Mouse (Mus musculus): ENCODE results near the gene Lrfn1.
A peak's percentile ranks its signal among the peaks of the same experiment; 100 is the strongest.

Gene Lrfn1

GRCm38 (mm10) chr7:28451531-28452360 lies at the start of gene Lrfn1:
Lrfn1 (plus strand) TSS chr7:28451980.
- DNase-seq (ENCODE audit: low spot score in 2 of 2): no peak

- DNase-seq (ENCODE audit: low spot score in 2 of 2): peak; percentile 19 to 61
Measured at GRCm38 (mm10) chr7:28410841-28411475, 40.8 kb upstream of the Lrfn1 start.

- no peak for DNase-seq (ENCODE audit: low spot score in 2 of 2)
Measured at GRCm38 (mm10) chr7:28412826-28413225, 39.0 kb upstream of the Lrfn1 start.

GRCm38 (mm10) chr7:28417368-28417767 lies 34.4 kb upstream of the Lrfn1 start:
- DNase-seq (ENCODE audit: low spot score in 2 of 2): no peak

GRCm38 (mm10) chr7:28418096-28418670 lies 33.6 kb upstream of the Lrfn1 start:
- DNase-seq (ENCODE audit: low spot score in 2 of 2): peak in 1 of 2 experiments; percentile 36

- DNase-seq (ENCODE audit: low spot score in 2 of 2): no peak
Measured at GRCm38 (mm10) chr7:28419416-28419815, 32.4 kb upstream of the Lrfn1 start.

GRCm38 (mm10) chr7:28423018-28423417 lies 28.8 kb upstream of the Lrfn1 start:
- DNase-seq (ENCODE audit: low spot score in 2 of 2): no peak

- no peak for DNase-seq (ENCODE audit: low spot score in 2 of 2)
Measured at GRCm38 (mm10) chr7:28427738-28428137, 24.0 kb upstream of the Lrfn1 start.

GRCm38 (mm10) chr7:28430512-28430911 lies 21.3 kb upstream of the Lrfn1 start:
- DNase-seq (ENCODE audit: low spot score in 2 of 2): no peak

- DNase-seq (ENCODE audit: low spot score in 2 of 2): no peak
Measured at GRCm38 (mm10) chr7:28432252-28432651, 19.5 kb upstream of the Lrfn1 start.

GRCm38 (mm10) chr7:28435660-28436259 lies 16.0 kb upstream of the Lrfn1 start:
- peak in 1 of 2 experiments; percentile 17 for DNase-seq (ENCODE audit: low spot score in 2 of 2)

- peak; percentile 100 for DNase-seq (ENCODE audit: low spot score in 2 of 2)
Measured at GRCm38 (mm10) chr7:28436271-28436904, 15.4 kb upstream of the Lrfn1 start.

GRCm38 (mm10) chr7:28436932-28437570 lies 14.7 kb upstream of the Lrfn1 start, which contains the start of gene Gmfg:
Gmfg (plus strand) TSS chr7:28437447.
- peak; percentile 73 to 79 for DNase-seq (ENCODE audit: low spot score in 2 of 2)

GRCm38 (mm10) chr7:28437964-28438363 lies 13.8 kb upstream of the Lrfn1 start:
- no peak for DNase-seq (ENCODE audit: low spot score in 2 of 2)

GRCm38 (mm10) chr7:28438771-28439170 lies 13.0 kb upstream of the Lrfn1 start:
- DNase-seq (ENCODE audit: low spot score in 2 of 2): no peak

GRCm38 (mm10) chr7:28440739-28441138 lies 11.0 kb upstream of the Lrfn1 start:
- no peak for DNase-seq (ENCODE audit: low spot score in 2 of 2)

GRCm38 (mm10) chr7:28441776-28442485 lies 9.8 kb upstream of the Lrfn1 start:
- no peak for DNase-seq (ENCODE audit: low spot score in 2 of 2)

GRCm38 (mm10) chr7:28442688-28443087 lies 9.1 kb upstream of the Lrfn1 start:
- DNase-seq (ENCODE audit: low spot score in 2 of 2): no peak

GRCm38 (mm10) chr7:28444344-28444974 lies 7.3 kb upstream of the Lrfn1 start:
- no peak for DNase-seq (ENCODE audit: low spot score in 2 of 2)

- DNase-seq (ENCODE audit: low spot score in 2 of 2): peak; percentile 76 to 78
Measured at GRCm38 (mm10) chr7:28446446-28446845, 5.3 kb upstream of the Lrfn1 start.

All from urinary bladder, postnatal 36 days (tissue).